In genomic region chr11:68536465-68536864, GRCm38 (mm10) we compare ENCODE assay signal across 11 mouse cellular contexts. TPM values are rescaled to one million over a fixed set of nuclear protein-coding genes. Genes with fewer than 3 reads are reported as not detected.
A peak's percentile ranks its signal among the peaks of the same experiment; 100 is the strongest.
DNase-seq lines count a peak whose midpoint lies in the region; ATAC-seq and TF ChIP-seq lines count a peak whose summit lies in the region.
"Had no signal": no experiment of that assay in that cellular context is flagged by ENCODE, and none has a peak within 500 bp of the region (broad histone marks: within the 10 kb centered on the region; RNA-seq: fewer than 3 reads in every experiment).

No protein-coding gene starts in this region.

- H3K27me3 ChIP-seq in hindbrain, postnatal 0 days (ENCODE audit: insufficient read depth, low read length) = no peaks in the 10 kb centered on the region
- H3K27me3 ChIP-seq in hindbrain, embryonic 13.5 days = 0 out of 2 replicates have a peak, but pooled peaks cover 3% of the 10 kb centered on the region
- no peaks in the 10 kb centered on the region for H3K27me3 ChIP-seq in heart, adult 2 months (ENCODE audit: control insufficient read depth, insufficient read depth, low read length)
- H3K27me3 ChIP-seq: liver, embryonic 13.5 days had no signal

- WGBS in hindbrain, postnatal 0 days = 47% methylated on average over 4 of the region's 4 CpGs
- 55% methylated on average over 4 of the region's 4 CpGs for WGBS in hindbrain, embryonic 13.5 days
- WGBS in heart, adult 2 months = 66% methylated on average over 4 of the region's 4 CpGs

- no peak for TF ChIP-seq POLR2A in heart, adult 2 months (IDR thresholded peaks at IDR 0.05; ENCODE audit: insufficient read depth, low read depth, low read length)

- H3K4me1 ChIP-seq in hindbrain, postnatal 0 days (ENCODE audit: insufficient read depth, low read length) = no peaks in the 10 kb centered on the region
- no peaks in the 10 kb centered on the region for H3K4me1 ChIP-seq in hindbrain, embryonic 13.5 days (replicated peaks)
- peaks cover 2% of the 10 kb centered on the region; the same call in 1 of the 2 replicates for H3K4me1 ChIP-seq in heart, adult 2 months (ENCODE audit: control insufficient read depth, insufficient read depth, low read length)
- H3K4me1 ChIP-seq: liver, embryonic 13.5 days had no signal

- H3K4me2 ChIP-seq in hindbrain, postnatal 0 days (ENCODE audit: low read depth, low read length) = no peak overlapping the region
- no peak overlapping the region for H3K4me2 ChIP-seq in hindbrain, embryonic 13.5 days
- H3K4me2 ChIP-seq: liver, embryonic 13.5 days had no signal

- H3K79me2 ChIP-seq in heart, adult 2 months (replicated peaks; ENCODE audit: control insufficient read depth, insufficient read depth, low read length) = no peaks in the 10 kb centered on the region

- H3K9me3 ChIP-seq in hindbrain, postnatal 0 days (ENCODE audit: low read length) = no peaks in the 10 kb centered on the region
- no peaks in the 10 kb centered on the region for H3K9me3 ChIP-seq in hindbrain, embryonic 13.5 days
- H3K9me3 ChIP-seq: G1E; liver, embryonic 13.5 days had no signal

- H3K9ac ChIP-seq in hindbrain, postnatal 0 days (replicated peaks; ENCODE audit: low read length) = no peak overlapping the region
- no peak overlapping the region for H3K9ac ChIP-seq in hindbrain, embryonic 13.5 days
- H3K9ac ChIP-seq in heart, adult 2 months (ENCODE audit: low read depth, low read length) = no peak overlapping the region
- H3K9ac ChIP-seq: liver, embryonic 13.5 days had no signal

- no peak for TF ChIP-seq EP300 in heart, adult 2 months (IDR thresholded peaks at IDR 0.05; ENCODE audit: insufficient read depth, low read depth, low read length)

- TF ChIP-seq CTCF in hindbrain, postnatal 0 days (IDR thresholded peaks at IDR 0.05; ENCODE audit: low read depth) = no peak
- no peak for TF ChIP-seq CTCF in heart, adult 2 months (IDR thresholded peaks at IDR 0.05)

- no peak for ATAC-seq in hindbrain, postnatal 0 days
- ATAC-seq in hindbrain, embryonic 13.5 days (ENCODE audit: low FRiP score) = no peak
- ATAC-seq: hindbrain, embryonic 16.5 days had no signal

- intact Hi-C loops in heart, adult 2 months (cut with DNase I) = no loop called here

- DNase-seq in hindbrain, postnatal 0 days (ENCODE audit: low spot score) = peak; percentile 41
- DNase-seq in 3T3-L1 (ENCODE audit: low read depth, low spot score) (peak; percentile 76), R1 (ENCODE audit: low read depth, low spot score) (peak; percentile 49)
- peak; percentile 58 to 63 for DNase-seq in layer of hippocampus, postnatal 36 days
- no peak for DNase-seq in heart, adult 2 months
- DNase-seq in urinary bladder, postnatal 14 days (ENCODE audit: low spot score) = no peak
- DNase-seq in spleen, adult 18-20 months = no peak
- DNase-seq: liver, embryonic 13.5 days had no signal

- no peak overlapping the region for H3K4me3 ChIP-seq in hindbrain, postnatal 0 days (ENCODE audit: low read length)
- H3K4me3 ChIP-seq in hindbrain, embryonic 13.5 days = no peak overlapping the region
- H3K4me3 ChIP-seq in heart, adult 2 months = no peak overlapping the region
- H3K4me3 ChIP-seq: liver, embryonic 13.5 days had no signal

- no peaks in the 10 kb centered on the region for H3K36me3 ChIP-seq in hindbrain, postnatal 0 days (ENCODE audit: insufficient read depth, low read length)
- H3K36me3 ChIP-seq in hindbrain, embryonic 13.5 days = no peaks in the 10 kb centered on the region
- H3K36me3 ChIP-seq in heart, adult 2 months (ENCODE audit: control insufficient read depth, insufficient read depth, low read length) = no peaks in the 10 kb centered on the region
- H3K36me3 ChIP-seq: G1E; liver, embryonic 13.5 days had no signal

- H3K27ac ChIP-seq in hindbrain, postnatal 0 days = no peak overlapping the region
- no peak overlapping the region for H3K27ac ChIP-seq in hindbrain, embryonic 13.5 days
- H3K27ac ChIP-seq in heart, adult 2 months = no peak overlapping the region
- H3K27ac ChIP-seq: liver, embryonic 13.5 days had no signal

RNA-seq across cellular contexts. Expression of gene Mfsd6l, which starts 19.5 kb away (rescaled TPM):
- total RNA-seq in hindbrain, postnatal 0 days (2014; rRNA removed) = 0.10 TPM in 1 of 2 replicates, not detected in the other
- polyA plus RNA-seq in hindbrain, postnatal 0 days (2015; fragmentation: Nextera tagmentation; extraction: Ambion mirVana) = 0.11 TPM in 2 replicates
- polyA plus RNA-seq in hindbrain, embryonic 13.5 days (2015; fragmentation: Nextera tagmentation; extraction: Ambion mirVana) = not detected in 2 replicates
- not detected for total RNA-seq in layer of hippocampus, postnatal 36 days (2021)
- not detected for total RNA-seq in heart, adult 2 months (2021)
- 0.56 and 0.61 TPM in 2 replicates for polyA plus RNA-seq in heart, adult 2 months (2012; rRNA removed)
- polyA plus RNA-seq: G1E; liver, embryonic 13.5 days had no signal

RNA-seq across cellular contexts. Expression of gene Pik3r6, which starts 33.6 kb away (rescaled TPM):
- total RNA-seq in hindbrain, postnatal 0 days (2014; rRNA removed) = 1.5 and 2.7 TPM in 2 replicates
- 1.3 and 1.7 TPM in 2 replicates for polyA plus RNA-seq in hindbrain, postnatal 0 days (2015; fragmentation: Nextera tagmentation; extraction: Ambion mirVana)
- 1.6 and 2.7 TPM in 2 replicates for polyA plus RNA-seq in hindbrain, embryonic 13.5 days (2015; fragmentation: Nextera tagmentation; extraction: Ambion mirVana)
- total RNA-seq in layer of hippocampus, postnatal 36 days (2021) = 1 to 10 TPM; 1.5 to 2.5 TPM
- 1 to 10 TPM; 3.6 to 6.1 TPM for total RNA-seq in heart, adult 2 months (2021)
- polyA plus RNA-seq in heart, adult 2 months (2012; rRNA removed) = 9.0 and 11.4 TPM in 2 replicates

RNA-seq across cellular contexts. Expression of gene Ccdc42, which starts 50.4 kb away (rescaled TPM):
- 0.25 TPM in 1 of 2 replicates, not detected in the other for total RNA-seq in hindbrain, postnatal 0 days (2014; rRNA removed)
- 0.28 and 0.44 TPM in 2 replicates for polyA plus RNA-seq in hindbrain, postnatal 0 days (2015; fragmentation: Nextera tagmentation; extraction: Ambion mirVana)
- polyA plus RNA-seq in hindbrain, embryonic 13.5 days (2015; fragmentation: Nextera tagmentation; extraction: Ambion mirVana) = 0.27 TPM in 2 replicates
- 1 to 10 TPM; 2.3 to 2.4 TPM for total RNA-seq in layer of hippocampus, postnatal 36 days (2021)
- total RNA-seq in heart, adult 2 months (2021) = not detected
- 0.26 TPM in 1 of 2 replicates, not detected in the other for polyA plus RNA-seq in heart, adult 2 months (2012; rRNA removed)
- total RNA-seq: G1E had no signal
- polyA plus RNA-seq: G1E had no signal

Comparison
In these comparisons a context has a peak if more than half of its experiments do, and no peak if none do; other contexts are left out.
1. DNase-seq: peak in hindbrain, postnatal 0 days (single experiment), 3T3-L1 (single experiment), R1 (single experiment) and layer of hippocampus, postnatal 36 days (2 of 2); none in heart, adult 2 months (0 of 2), urinary bladder, postnatal 14 days (single experiment) and spleen, adult 18-20 months (0 of 2).